Mouse (Mus musculus) hindbrain, embryonic 16.5 days (tissue): ENCODE measurements around the gene Thnsl2. TPM values are rescaled to one million over a fixed set of nuclear protein-coding genes. Genes with fewer than 3 reads are reported as not detected.
A peak's percentile ranks its signal among the peaks of the same experiment; 100 is the strongest.

Experiments
- ATAC-seq: fragments of 200-750 bp; cut with Nextera tagmentation; 2 replicates; pipeline ENCODE4 v1.8.0; 2017; ENCODE audit warnings: moderate TSS enrichment, moderate library complexity
- H3K27ac ChIP-seq: fragments of 300-500 bp; sonication (generic); 2 replicates; pipeline ENCODE4 v1.5.1; 2014; ENCODE audit warnings: low read depth, mild to moderate bottlenecking, control low read depth, low read length, moderate library complexity
- H3K27me3 ChIP-seq: fragments of 300-500 bp; sonication (generic); replicated peaks from 2 replicates; pipeline ENCODE4 v1.6.1; 2014; ENCODE audit warnings: low read length; ENCODE audit not compliant: control insufficient read depth, insufficient read depth
- H3K36me3 ChIP-seq: fragments of 300-500 bp; sonication (generic); 2 replicates; pipeline ENCODE4 v1.6.1; 2014; ENCODE audit warnings: mild to moderate bottlenecking, low read length, moderate library complexity, mixed read lengths; ENCODE audit not compliant: control insufficient read depth, insufficient read depth
- H3K4me1 ChIP-seq: fragments of 300-500 bp; sonication (generic); 2 replicates; pipeline ENCODE4 v1.6.1; 2014; ENCODE audit warnings: low read depth, low read length; ENCODE audit not compliant: control insufficient read depth, insufficient read depth
- H3K4me2 ChIP-seq: fragments of 300-500 bp; sonication (generic); 2 replicates; pipeline ENCODE4 v1.6.1; 2014; ENCODE audit warnings: mild to moderate bottlenecking, low read length, control low read depth, moderate library complexity
- H3K4me3 ChIP-seq: fragments of 300-500 bp; sonication (generic); 2 replicates; pipeline ENCODE4 v1.5.1; 2014; ENCODE audit warnings: mild to moderate bottlenecking, low read length, control low read depth, moderate library complexity
- H3K9ac ChIP-seq: fragments of 300-500 bp; sonication (generic); 2 replicates; pipeline ENCODE4 v1.6.1; 2014; ENCODE audit warnings: low read depth, mild to moderate bottlenecking, control low read depth, low read length, moderate library complexity
- H3K9me3 ChIP-seq: fragments of 300-500 bp; sonication (generic); 2 replicates; pipeline ENCODE4 v1.6.1; 2014; ENCODE audit warnings: mild to moderate bottlenecking, low read length, moderate library complexity; ENCODE audit not compliant: control insufficient read depth
- WGBS: fragments of 180-500 bp; shearing (Covaris S2); extraction: QIAGEN DNeasy Blood & Tissue Kit; methylation state at CpG from one replicate; pipeline ENCODE4 v1.1.7; 2014; 5-methylcytosine and 5-hydroxymethylcytosine counted together
- polyA plus RNA-seq: library from polyadenylated mRNA; unstranded; fragments of >200 nt; fragmentation: Nextera tagmentation; extraction: Ambion mirVana; gene quantifications from 2 replicates; pipeline ENCODE4 v1.2.1, GENCODE M21; 2015

The Thnsl2 gene
- polyA plus RNA-seq, 1 experiment from 2014 or later = 6.3 TPM

- ATAC-seq = no peak
- Histone ChIP-seq H3K4me1 (no peaks in the 10 kb centered on the region), H3K9me3 (no peaks in the 10 kb centered on the region), H3K27ac (no peak overlapping the region), H3K4me3 (no peak overlapping the region), H3K4me2 (no peak overlapping the region), H3K36me3 (no peaks in the 10 kb centered on the region), H3K9ac (no peak overlapping the region), H3K27me3 (no peaks in the 10 kb centered on the region)
- WGBS = 69% methylated on average over 4 of the region's 4 CpGs
Observed at GRCm38 (mm10) chr6:71162269-71162668, 18.0 kb upstream of the Thnsl2 start.

DNA sequence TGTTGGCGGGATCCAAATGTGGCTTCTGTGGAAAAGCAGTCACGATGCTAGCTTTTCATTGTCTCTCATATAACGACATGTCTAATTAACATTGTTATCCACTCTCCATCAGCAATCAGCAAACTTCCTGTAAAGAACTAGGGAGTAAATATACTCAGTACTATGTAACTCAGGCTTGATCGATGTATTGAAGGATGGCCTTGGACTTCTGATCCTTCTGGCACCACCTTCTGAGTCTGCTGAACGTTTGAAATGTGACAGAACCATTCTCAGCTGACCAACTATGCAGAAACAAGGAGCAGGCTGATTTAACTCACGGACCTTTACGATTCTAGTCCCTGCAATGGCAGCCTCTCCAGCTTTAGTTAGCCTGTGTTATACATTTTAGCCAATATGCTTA is 17.1 kb upstream of the Thnsl2 start:
- H3K4me1 ChIP-seq = no peaks in the 10 kb centered on the region
- no peak overlapping the region for H3K4me2 ChIP-seq
- ATAC-seq = no peak
- H3K36me3 ChIP-seq = no peaks in the 10 kb centered on the region
- H3K9ac ChIP-seq = no peak overlapping the region
- H3K9me3 ChIP-seq = no peaks in the 10 kb centered on the region
- no peak overlapping the region for H3K27ac ChIP-seq
- no peak overlapping the region for H3K4me3 ChIP-seq
- H3K27me3 ChIP-seq = no peaks in the 10 kb centered on the region
- 78% methylated on average over 7 of the region's 7 CpGs for WGBS

DNA sequence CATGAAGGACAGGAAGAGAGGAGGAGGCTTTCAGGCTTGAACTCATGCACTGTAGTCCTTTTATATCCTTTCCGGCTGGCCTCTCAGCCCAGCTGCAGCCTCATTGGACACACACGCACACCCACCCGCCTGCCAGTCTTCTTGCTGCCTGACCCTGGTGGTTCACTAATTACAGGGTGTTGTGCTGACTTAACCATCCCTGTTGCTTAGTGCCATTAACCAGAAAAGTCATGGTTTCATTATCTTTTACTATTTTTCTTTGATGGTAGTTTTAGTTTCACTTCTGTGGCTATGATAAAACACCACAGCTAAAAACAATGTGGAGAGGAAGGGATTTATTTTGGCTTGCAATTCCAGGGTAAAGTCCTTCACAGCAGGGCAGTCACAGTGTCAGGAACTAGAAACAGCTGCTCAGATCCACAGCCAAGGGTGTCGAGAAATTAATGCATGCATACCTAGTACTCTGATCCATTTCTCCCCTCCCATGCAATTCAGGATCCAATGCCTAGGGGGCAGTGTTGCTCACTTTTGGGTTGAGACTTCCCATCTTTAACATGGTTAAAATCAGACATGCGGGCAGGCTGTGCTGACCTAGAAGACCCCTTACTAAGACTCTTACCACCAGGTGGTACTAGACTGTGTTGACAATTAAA is 12.6 kb upstream of the Thnsl2 start:
- H3K27me3 ChIP-seq = no peaks in the 10 kb centered on the region
- H3K4me1 ChIP-seq = no peaks in the 10 kb centered on the region
- no peaks in the 10 kb centered on the region for H3K9me3 ChIP-seq
- no peak for ATAC-seq
- no peak overlapping the region for H3K9ac ChIP-seq
- H3K27ac ChIP-seq = no peak overlapping the region
- H3K36me3 ChIP-seq = no peaks in the 10 kb centered on the region
- 81% methylated on average over 5 of the region's 5 CpGs for WGBS
- no peak overlapping the region for H3K4me3 ChIP-seq
- H3K4me2 ChIP-seq = no peak overlapping the region

DNA sequence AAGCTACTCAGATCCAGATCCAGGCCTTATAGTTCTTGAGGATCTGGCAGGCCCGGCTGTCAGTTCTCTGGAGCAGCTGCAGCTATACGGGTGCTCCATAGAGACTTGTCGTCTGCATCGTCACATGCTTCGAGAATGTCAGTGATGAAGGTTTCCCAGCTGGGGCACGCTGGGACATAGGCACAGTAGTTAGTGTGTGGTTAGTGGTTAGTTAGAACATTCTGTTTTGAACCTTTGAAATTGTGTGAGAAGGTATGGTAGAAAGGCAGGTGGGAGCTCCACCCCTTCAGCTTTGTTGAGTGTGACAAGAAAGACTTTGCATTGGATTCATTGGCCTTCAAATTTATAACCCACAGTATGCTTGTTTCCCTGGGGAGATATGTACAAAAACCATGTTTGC is 10.6 kb upstream of the Thnsl2 start:
- Histone ChIP-seq H3K27ac (no peak overlapping the region), H3K4me2 (no peak overlapping the region), H3K9me3 (no peaks in the 10 kb centered on the region), H3K4me3 (no peak overlapping the region), H3K36me3 (no peaks in the 10 kb centered on the region), H3K9ac (no peak overlapping the region), H3K4me1 (no peaks in the 10 kb centered on the region), H3K27me3 (no peaks in the 10 kb centered on the region)
- no peak for ATAC-seq
- 78% methylated on average over 6 of the region's 6 CpGs for WGBS

- no peaks in the 10 kb centered on the region for H3K9me3 ChIP-seq
- no peak overlapping the region for H3K27ac ChIP-seq
- H3K36me3 ChIP-seq = no peaks in the 10 kb centered on the region
- WGBS = 88% methylated on average over 4 of the region's 4 CpGs
- no peaks in the 10 kb centered on the region for H3K4me1 ChIP-seq
- no peak overlapping the region for H3K4me2 ChIP-seq
- ATAC-seq = no peak
- no peak overlapping the region for H3K9ac ChIP-seq
- no peaks in the 10 kb centered on the region for H3K27me3 ChIP-seq
- H3K4me3 ChIP-seq = no peak overlapping the region
Observed at GRCm38 (mm10) chr6:71153486-71153885, 9.2 kb upstream of the Thnsl2 start.

DNA sequence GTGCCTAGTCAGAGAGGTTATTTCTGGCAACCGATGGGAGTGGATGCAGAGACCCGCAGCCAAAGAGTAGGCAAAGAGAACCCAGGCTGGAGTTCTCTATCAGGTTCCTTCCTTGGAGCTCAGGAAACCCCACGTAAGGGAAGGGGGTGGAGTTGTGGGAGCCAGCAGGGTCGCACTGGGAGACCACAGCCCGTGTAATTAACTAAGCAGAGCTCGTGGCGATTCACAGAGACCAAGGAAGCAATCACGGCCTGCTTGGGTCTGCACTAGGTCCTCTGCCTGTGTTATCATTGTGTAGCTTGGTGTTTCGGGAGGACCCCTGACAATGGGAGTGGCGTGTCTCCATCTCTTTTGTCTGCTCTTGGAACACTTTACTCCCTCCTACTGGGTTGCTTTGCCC is 6.9 kb upstream of the Thnsl2 start:
- H3K4me3 ChIP-seq = no peak overlapping the region
- no peaks in the 10 kb centered on the region for H3K27me3 ChIP-seq
- H3K4me1 ChIP-seq = no peaks in the 10 kb centered on the region
- no peaks in the 10 kb centered on the region for H3K9me3 ChIP-seq
- no peak overlapping the region for H3K4me2 ChIP-seq
- no peak overlapping the region for H3K27ac ChIP-seq
- H3K36me3 ChIP-seq = no peaks in the 10 kb centered on the region
- ATAC-seq = no peak
- H3K9ac ChIP-seq = no peak overlapping the region
- 29% methylated on average over 10 of the region's 10 CpGs for WGBS

DNA sequence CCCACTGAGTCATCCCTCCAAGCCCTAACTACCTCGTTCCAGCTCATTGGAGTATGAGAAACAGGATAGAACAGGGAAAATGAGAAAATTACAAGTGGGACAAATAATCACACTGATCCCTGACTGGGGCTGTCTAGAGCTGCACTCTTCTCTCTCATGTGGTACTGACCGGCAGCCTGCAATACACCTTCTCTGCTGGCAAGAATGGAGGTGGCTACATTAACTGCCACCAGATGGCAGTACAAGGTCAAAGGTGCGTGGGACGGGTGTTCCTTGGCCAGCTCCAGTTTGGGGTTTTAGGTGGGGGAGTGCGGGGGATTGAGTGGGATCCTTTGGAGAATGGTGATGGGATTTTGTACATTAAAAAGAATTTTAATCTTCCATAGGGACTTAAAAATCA is 5.3 kb upstream of the Thnsl2 start:
- Histone ChIP-seq H3K4me1 (no peaks in the 10 kb centered on the region), H3K9ac (no peak overlapping the region), H3K36me3 (no peaks in the 10 kb centered on the region), H3K27me3 (no peaks in the 10 kb centered on the region), H3K4me3 (no peak overlapping the region), H3K9me3 (no peaks in the 10 kb centered on the region), H3K4me2 (no peak overlapping the region), H3K27ac (no peak overlapping the region)
- WGBS = 13% methylated on average over 5 of the region's 5 CpGs
- peak; percentile 65 for ATAC-seq

- no peak overlapping the region for H3K4me2 ChIP-seq
- H3K4me3 ChIP-seq = no peak overlapping the region
- no peaks in the 10 kb centered on the region for H3K36me3 ChIP-seq
- no peaks in the 10 kb centered on the region for H3K9me3 ChIP-seq
- H3K27me3 ChIP-seq = no peaks in the 10 kb centered on the region
- 69% methylated on average over 6 of the region's 6 CpGs for WGBS
- no peak overlapping the region for H3K9ac ChIP-seq
- no peak overlapping the region for H3K27ac ChIP-seq
- H3K4me1 ChIP-seq = peaks cover under 1% of the 10 kb centered on the region
- ATAC-seq = no peak
Observed at GRCm38 (mm10) chr6:71148336-71148735, 4.1 kb upstream of the Thnsl2 start.

DNA sequence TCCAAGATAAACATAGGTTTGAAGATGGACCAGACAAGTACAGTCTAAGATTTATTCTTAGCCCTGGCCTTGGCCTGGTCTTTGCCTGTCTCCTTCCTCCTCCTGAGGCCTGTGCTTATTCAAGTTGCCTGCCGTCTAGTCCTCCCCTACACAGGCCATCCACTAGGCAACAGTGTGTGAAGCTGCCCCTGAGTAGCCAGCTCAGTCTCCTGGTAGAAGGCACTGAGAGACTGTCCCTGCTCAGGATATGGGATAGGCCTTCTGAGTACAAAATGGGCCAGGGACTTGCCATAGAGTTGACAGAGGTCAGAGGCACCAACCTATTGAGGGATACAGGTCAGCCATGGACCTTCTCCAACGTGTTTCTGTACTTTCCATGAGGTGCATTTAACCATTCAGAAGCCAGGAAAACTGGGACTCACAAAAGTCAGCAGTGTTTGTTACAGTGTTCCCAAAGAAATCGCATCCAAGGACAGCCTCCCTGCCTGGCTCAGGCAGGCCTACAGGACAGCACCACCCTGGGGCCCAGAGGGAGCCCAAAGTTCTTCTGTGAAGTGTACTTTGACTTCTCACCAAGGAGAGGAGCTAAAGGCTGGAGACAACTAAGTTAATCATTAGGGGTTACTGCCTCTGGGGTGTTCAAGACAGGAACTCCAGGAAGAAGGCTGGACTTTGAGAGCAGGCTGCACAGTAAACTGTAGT is 1.2 kb upstream of the Thnsl2 start:
- H3K4me3 ChIP-seq = no peak overlapping the region
- H3K9ac ChIP-seq = no peak overlapping the region
- no peaks in the 10 kb centered on the region for H3K27me3 ChIP-seq
- H3K4me2 ChIP-seq = no peak overlapping the region
- H3K36me3 ChIP-seq = no peaks in the 10 kb centered on the region
- ATAC-seq = no peak
- no peaks in the 10 kb centered on the region; the same call in 1 of the 2 replicates for H3K9me3 ChIP-seq
- H3K4me1 ChIP-seq = peaks cover 5% of the 10 kb centered on the region
- 55% methylated on average over 3 of the region's 3 CpGs for WGBS
- no peak overlapping the region for H3K27ac ChIP-seq
